Mouse (Mus musculus): Measurements from ENCODE around the gene Stard8.

DNA sequence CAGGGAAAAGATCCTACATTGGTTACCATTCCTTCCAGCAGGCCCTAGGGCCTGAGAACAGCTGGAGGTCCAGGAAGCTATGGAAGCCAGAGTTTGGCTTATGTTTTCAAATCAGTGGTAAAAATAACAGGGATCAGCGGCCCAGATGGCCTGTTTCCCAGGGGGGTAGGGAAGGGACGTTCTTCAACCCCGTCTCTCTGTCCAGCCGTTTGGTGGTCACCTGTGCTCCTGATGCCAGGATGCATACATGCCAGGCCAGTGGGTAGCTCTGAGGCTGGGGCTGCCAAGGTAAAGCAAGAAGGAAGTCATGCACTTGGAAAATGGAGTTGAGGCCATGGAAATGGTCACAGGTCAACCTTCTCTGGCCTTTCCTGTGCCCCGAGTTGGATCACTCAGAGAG lies 7.5 kb downstream of the Stard8 start:
- TF ChIP-seq CTCF (IDR thresholded peaks at IDR 0.05; ENCODE audit: control insufficient read depth, insufficient read depth, low read length) (no peak), POLR2A (IDR thresholded peaks at IDR 0.05; ENCODE audit: borderline replicate concordance, control insufficient read depth, low read depth, low read length) (no peak)

Measured in bone marrow, adult 2 months (tissue).